Mouse (Mus musculus) liver, adult 2 months (tissue): ENCODE data around the gene Myo16.

ENCODE experiments used
- CTCF ChIP-seq: fragments of 200-500 bp; IDR thresholded peaks from 2 replicates; pipeline ENCODE4 v1.5.1; 2011; ENCODE audit warnings: low read depth, low read length, control low read depth
- POLR2A ChIP-seq: fragments of 200-500 bp; IDR thresholded peaks from 2 replicates; pipeline ENCODE4 v1.6.1; 2011; ENCODE audit warnings: low read length, control low read depth; ENCODE audit not compliant: insufficient read depth; ENCODE audit errors: extremely low read depth

- no peak for TF ChIP-seq POLR2A
- TF ChIP-seq CTCF = no peak
Observed at GRCm38 (mm10) chr8:10243344-10243743, 89.6 kb downstream of the Myo16 start.
